Mouse (Mus musculus) E14TG2a.4 (cell line): ENCODE data around the gene Ccdc40.
A peak's percentile ranks its signal among the peaks of the same experiment; 100 is the strongest.
"Not testable (repeated sequence)": the region's sequence is repeated elsewhere in the genome, so short reads cannot be mapped to it uniquely, and the experiment has no call there.

Experiments used
- H3K27me3 ChIP-seq: 2 replicates; pipeline ENCODE4 v1.6.1; 2014; ENCODE audit warnings: low read length, control low read depth; ENCODE audit not compliant: insufficient read depth
- H3K36me3 ChIP-seq: 2 replicates; pipeline ENCODE4 v1.6.1; 2014; ENCODE audit warnings: low read length, control low read depth; ENCODE audit not compliant: insufficient read depth
- H3K4me1 ChIP-seq: replicated peaks from 2 replicates; pipeline ENCODE4 v1.6.1; 2014; ENCODE audit warnings: low read depth, low read length, control low read depth
- H3K4me3 ChIP-seq: replicated peaks from 2 replicates; pipeline ENCODE4 v1.5.1; 2014; ENCODE audit warnings: mild to moderate bottlenecking, low read length
- H3K9me3 ChIP-seq: 2 replicates; pipeline ENCODE4 v1.6.1; 2014; ENCODE audit warnings: low read length, control low read depth
- CTCF ChIP-seq: conservative IDR thresholded peaks from 2 replicates; pipeline ENCODE4 v1.5.1; 2014; ENCODE audit warnings: low read length
- NANOG ChIP-seq: IDR thresholded peaks from 2 replicates; pipeline ENCODE4 v1.6.1; 2014; ENCODE audit warnings: borderline replicate concordance, low read length, mixed read lengths
- POU5F1 ChIP-seq: IDR thresholded peaks from 2 replicates; pipeline ENCODE4 v1.6.1; 2014; ENCODE audit warnings: low read length, borderline replicate concordance

The Ccdc40 gene

DNA sequence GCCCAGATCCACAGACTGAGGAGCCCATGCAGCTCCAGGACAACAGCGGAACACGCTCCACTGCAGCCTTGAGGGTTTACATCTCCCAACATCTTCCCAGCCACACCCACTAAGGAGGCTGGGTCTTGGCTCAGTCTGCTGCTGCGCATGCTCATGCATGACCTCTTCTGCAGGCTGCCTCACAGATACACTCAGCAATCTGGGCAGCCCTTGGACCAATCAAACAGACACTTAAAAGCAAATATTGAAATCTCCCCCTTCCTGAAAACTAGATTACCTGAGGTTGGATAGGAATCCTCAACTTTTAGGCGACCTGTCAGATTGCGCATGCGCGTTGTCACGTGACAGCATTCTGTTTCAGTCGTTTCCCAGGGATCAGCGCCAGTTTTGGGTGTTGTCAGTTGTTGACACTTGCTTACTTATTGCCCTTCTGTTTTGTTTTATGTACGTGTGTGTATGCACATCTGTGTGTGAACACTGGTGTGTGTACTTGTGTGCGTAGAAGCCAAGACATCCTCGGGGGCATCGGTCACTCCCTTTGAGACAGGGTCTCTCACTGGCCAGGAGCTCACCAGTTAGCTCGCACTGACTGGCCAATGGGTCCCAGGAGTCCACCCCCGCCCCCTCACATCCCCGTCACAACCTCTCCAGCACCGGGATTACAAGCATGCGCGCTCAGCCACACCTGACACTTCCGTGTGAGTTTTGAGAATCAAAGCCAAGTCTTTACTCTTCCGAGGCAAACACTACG is 30.4 kb downstream of the Ccdc40 start:
- Histone ChIP-seq H3K9me3 (no peaks in the 10 kb centered on the region), H3K4me3 (no peak overlapping the region), H3K4me1 (peaks cover 54% of the 10 kb centered on the region), H3K36me3 (no peaks in the 10 kb centered on the region), H3K27me3 (peaks cover 13% of the 10 kb centered on the region)
- TF ChIP-seq CTCF (no peak), NANOG (no peak), POU5F1 (no peak)

DNA sequence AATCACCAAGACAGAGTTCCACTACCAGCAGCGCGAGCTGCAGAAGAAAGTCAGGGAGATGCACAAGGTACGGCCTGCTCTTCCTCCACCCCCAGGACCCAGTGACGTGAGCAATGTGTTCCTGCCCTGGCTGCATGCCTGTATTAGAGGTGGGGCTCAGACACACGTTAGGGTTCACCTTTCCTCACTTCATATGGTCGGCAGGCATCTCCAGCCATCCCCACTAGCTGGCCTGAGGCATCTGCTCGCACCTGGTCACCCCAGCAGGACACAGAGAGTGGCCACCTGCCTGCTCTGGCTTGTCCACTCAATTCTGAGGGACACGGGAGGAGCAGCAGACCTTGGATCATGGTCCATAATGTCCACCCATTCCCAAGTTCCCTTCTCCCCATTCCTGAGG is 31.6 kb downstream of the Ccdc40 start:
- H3K9me3 ChIP-seq: no peaks in the 10 kb centered on the region
- H3K36me3 ChIP-seq: no peaks in the 10 kb centered on the region
- no peak overlapping the region for H3K4me3 ChIP-seq
- TF ChIP-seq POU5F1: no peak
- TF ChIP-seq CTCF: no peak
- no peak for TF ChIP-seq NANOG
- peaks cover 55% of the 10 kb centered on the region for H3K4me1 ChIP-seq
- peaks cover 8% of the 10 kb centered on the region for H3K27me3 ChIP-seq

DNA sequence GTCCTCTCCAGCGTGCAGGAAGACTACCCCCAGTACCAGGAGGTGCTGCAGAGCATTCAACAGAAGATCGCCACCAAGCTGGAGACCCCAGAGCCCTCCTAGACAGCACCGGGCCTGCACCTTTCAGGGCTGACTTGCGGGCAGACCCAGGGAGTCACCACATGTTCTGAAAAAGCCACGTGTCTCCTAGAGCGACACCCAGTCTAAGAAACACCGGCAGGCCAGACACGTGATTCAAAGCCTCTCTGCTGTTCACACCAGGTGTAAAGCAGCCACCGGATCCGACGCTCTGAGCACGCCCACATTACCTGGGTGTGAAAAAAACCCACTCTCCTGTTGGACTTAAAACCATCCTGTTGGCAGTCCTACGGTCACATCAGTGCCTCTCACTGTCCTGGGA is 36.0 kb downstream of the Ccdc40 start:
- TF ChIP-seq NANOG (no peak), POU5F1 (no peak), CTCF (no peak)
- H3K4me3 ChIP-seq: 0 out of 2 replicates have a peak overlapping the region, but pooled peaks have one; percentile 17

DNA sequence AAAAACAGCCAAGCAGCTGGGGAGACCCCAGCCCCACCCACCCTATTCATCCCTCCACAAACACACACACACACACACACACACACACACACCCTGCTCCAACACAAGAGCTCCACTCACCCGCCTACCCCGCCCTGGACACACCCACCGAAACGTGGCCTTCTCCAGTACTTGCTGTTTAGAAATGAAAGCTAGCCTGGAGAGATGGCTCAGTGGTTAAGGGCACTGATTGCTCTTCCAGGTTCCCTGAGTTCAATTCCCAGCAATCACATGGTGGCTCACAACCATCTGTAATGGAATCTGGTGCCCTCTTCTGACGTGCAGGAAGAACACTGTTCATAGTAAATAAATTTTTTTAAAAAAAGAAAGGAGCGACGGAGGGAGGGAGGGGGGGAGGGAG is 37.4 kb downstream of the Ccdc40 start:
- TF ChIP-seq NANOG: no peak
- no peak for TF ChIP-seq CTCF
- no peak for TF ChIP-seq POU5F1

More for the DNA sequence above, 36.0 kb downstream of the Ccdc40 start:
- H3K27me3 ChIP-seq: peaks cover 14% of the 10 kb centered on the region
- peaks cover 63% of the 10 kb centered on the region for H3K4me1 ChIP-seq
- H3K9me3 ChIP-seq: no peaks in the 10 kb centered on the region
- H3K36me3 ChIP-seq: 0 out of 2 replicates have a peak, but pooled peaks cover under 1% of the 10 kb centered on the region

DNA sequence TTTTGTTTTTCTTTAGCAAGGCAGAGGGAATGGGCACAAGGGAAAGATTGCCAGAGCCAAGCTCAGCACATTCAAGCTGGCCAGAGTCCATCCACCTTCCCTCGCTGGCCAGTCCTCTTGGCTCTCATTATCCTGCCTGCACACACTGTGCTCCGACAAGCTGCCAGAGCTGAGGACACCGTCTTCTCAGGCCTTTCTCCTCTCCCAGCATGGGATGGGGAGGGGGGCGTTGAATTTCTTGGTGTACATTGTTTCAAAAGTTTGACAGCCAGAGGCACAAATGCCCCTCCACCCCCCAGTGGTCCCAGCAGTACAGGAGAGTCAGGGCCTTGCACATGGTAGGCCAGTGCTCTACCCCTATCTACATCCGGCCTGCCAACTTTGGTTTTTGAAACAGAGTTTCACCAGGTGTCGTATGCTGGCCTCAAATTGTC is 38.9 kb downstream of the Ccdc40 start:
- Histone ChIP-seq H3K9me3 (no peaks in the 10 kb centered on the region), H3K4me1 (peaks cover 76% of the 10 kb centered on the region), H3K27me3 (peaks cover 14% of the 10 kb centered on the region), H3K36me3 (peaks cover 27% of the 10 kb centered on the region), H3K4me3 (0 out of 2 replicates have a peak overlapping the region, but pooled peaks have one; percentile 78)
- no peak for TF ChIP-seq NANOG
- no peak for TF ChIP-seq POU5F1
- TF ChIP-seq CTCF: no peak

More for the DNA sequence above, 37.4 kb downstream of the Ccdc40 start:
- Histone ChIP-seq H3K36me3 (peaks cover 14% of the 10 kb centered on the region), H3K9me3 (no peaks in the 10 kb centered on the region), H3K4me1 (peaks cover 69% of the 10 kb centered on the region), H3K4me3 (no peak overlapping the region), H3K27me3 (peaks cover 14% of the 10 kb centered on the region)

DNA sequence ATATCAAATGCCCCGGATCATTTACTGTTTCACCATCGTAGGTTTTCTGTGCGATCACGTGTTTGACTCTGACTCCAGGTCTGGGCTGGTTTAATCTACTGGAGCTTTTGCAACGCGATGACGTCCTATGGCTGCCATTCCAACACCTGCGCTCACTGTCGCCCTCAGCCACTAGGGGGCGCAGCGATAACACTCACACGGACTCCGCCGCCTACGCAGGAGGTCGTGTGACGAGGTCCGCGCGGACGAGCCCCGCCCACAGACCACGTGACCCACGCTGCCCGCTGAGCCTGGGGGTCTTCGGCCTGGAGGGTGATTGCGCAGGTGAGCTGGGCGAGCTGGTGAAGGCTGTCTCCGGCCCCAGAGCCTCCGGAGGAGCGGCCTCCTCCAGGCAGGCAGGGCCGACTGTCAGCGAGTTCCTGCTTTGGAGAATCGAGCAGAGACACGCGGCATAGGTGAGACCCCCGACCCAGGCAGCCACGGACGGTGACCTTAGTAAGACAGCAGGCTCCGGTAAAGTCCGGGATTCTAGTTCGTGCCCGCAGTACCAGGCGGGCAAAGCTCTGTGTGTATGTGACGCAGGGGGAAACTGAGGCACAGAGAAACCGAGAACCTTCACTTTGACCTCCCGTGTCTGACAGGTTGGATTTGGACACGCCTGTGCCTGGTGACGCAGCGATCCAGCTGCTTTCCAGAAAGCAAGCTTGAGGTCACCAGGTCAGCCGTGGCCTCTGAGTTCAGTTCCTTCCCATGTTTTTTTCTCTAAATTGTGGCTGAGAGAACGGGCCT is 39.6 kb downstream of the Ccdc40 start, which contains the start of gene Gaa:
Gene Gaa, plus strand, starts transcription at position 120 of the 789 bp plus-strand sequence.
- Histone ChIP-seq H3K4me3 (peak within 1 kb of the TSS; percentile 78), H3K36me3 (peaks cover 30% of the 10 kb centered on the region), H3K9me3 (no peaks in the 10 kb centered on the region), H3K4me1 (peaks cover 76% of the 10 kb centered on the region), H3K27me3 (peaks cover 14% of the 10 kb centered on the region)
- no peak for TF ChIP-seq NANOG
- TF ChIP-seq CTCF: peak; percentile 72

DNA sequence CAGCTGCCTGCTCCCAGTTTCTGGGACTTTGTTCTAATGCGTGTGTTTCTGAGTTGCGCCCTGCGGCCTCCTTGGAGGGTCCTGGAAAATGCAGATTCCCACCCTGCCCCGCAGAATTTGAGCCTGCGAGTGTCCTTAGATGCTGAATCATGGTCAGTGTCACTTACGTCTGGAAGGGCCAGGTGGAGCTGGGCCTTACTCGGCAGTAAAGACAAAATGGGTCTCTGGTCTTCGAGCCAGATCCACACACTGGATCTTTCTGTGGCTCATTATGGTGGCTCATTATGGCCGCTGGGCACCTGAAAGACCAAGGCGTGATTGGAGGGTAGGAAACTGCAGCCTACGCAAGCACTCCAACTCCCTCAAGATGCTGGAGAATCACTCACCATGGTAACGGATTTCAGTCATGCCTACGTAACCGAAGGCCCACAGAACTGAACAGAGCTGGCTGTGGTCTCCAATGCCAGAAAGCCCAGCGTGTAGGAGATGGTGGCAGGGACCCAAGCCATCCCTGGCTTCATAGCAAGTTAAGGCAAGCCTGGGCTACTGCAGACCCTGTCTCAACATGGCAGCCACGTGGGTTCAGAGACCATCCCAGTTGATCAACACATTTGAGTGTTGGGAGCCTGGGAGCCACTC is 40.3 kb downstream of the Ccdc40 start:
- Histone ChIP-seq H3K9me3 (no peaks in the 10 kb centered on the region), H3K4me1 (peaks cover 76% of the 10 kb centered on the region), H3K27me3 (peaks cover 11% of the 10 kb centered on the region), H3K36me3 (peaks cover 32% of the 10 kb centered on the region), H3K4me3 (peak overlapping the region; percentile 78)
- TF ChIP-seq NANOG: no peak

DNA sequence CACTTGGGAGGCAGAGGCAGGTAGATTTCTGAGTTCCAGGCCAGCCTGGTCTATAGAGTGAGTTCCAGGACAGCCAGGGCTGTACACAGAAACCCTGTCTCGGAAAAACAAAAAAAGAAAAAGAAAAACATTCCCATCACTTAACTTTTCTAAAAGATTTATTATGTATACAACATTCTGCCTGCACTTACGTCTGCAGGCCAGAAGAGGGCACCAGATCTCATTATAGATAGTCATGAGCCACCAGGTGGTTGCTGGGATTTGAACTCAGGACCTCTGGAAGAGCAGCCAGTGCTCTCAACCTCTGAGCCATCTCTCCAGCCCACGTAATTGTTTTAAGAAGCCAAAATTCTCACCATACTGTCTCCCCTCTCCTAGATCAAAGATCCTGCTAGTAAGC is 44.1 kb downstream of the Ccdc40 start:
- not testable (repeated sequence) for H3K4me3 ChIP-seq, H3K9me3 ChIP-seq, H3K27me3 ChIP-seq
- TF ChIP-seq CTCF: peak; percentile 56
- peaks cover 84% of the 10 kb centered on the region for H3K4me1 ChIP-seq
- H3K36me3 ChIP-seq: peaks cover 64% of the 10 kb centered on the region
